Mouse (Mus musculus) left cerebral cortex, postnatal 14 days (tissue): ENCODE results near the gene Cobll1. TPM values are rescaled to one million over a fixed set of nuclear protein-coding genes. Genes with fewer than 3 reads are reported as not detected.
A peak's percentile ranks its signal among the peaks of the same experiment; 100 is the strongest.

ENCODE experiments used
- DNase-seq, 2 experiments: peaks; one replicate each; pipeline ENCODE4 v3.0.0; 2021 to 2022; ENCODE audit warnings: low spot score in 2 of 2, mixed read lengths in 1 of 2
- intact Hi-C: fragments of 180-260 bp; cut with DNase I; formaldehyde crosslinking; loops from one replicate; pipeline ENCODE4 v1.15.1; 2025
- total RNA-seq, 2 experiments: library from RNA; stranded (reverse); gene quantifications; 2 replicates each; pipeline ENCODE4 v1.2.3; 2021

Gene Cobll1
- total RNA-seq, 2 experiments from 2014 or later: 9.1 to 9.8 TPM

- intact Hi-C loops: no loop called here
- DNase-seq: no peak
These were observed 25.5 kb downstream of the Cobll1 start for GRCm38 (mm10) chr2:65213675-65214074.

GRCm38 (mm10) chr2:65211620-65212019, 27.6 kb downstream of the Cobll1 start:
- intact Hi-C loops: no loop called here
- no peak for DNase-seq

- intact Hi-C loops: no loop called here
- DNase-seq: no peak
These were observed 31.5 kb downstream of the Cobll1 start for GRCm38 (mm10) chr2:65207750-65208149.

GRCm38 (mm10) chr2:65203699-65204098, 35.5 kb downstream of the Cobll1 start:
- no peak for DNase-seq
- intact Hi-C loops: no loop called here

GRCm38 (mm10) chr2:65199706-65200105, 39.5 kb downstream of the Cobll1 start:
- DNase-seq: no peak
- intact Hi-C loops: no loop called here

DNA sequence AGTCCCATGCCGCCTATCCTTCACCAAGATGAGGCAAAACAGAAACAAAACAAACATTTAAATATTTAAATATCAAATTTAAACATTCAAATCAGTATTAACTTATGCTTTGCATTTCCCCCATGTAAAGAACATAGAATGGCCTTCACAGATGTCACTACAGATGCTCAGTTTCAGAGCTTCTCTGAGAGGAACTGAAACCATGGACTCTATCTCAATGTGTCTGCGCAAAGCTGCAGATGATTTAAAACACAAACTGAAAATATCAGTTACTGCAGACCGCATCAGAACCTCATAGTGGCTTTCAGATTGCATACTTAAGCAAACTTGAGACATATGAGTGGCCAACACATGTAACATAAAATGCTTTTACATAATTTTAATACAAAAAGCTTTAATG, 40.6 kb downstream of the Cobll1 start:
- DNase-seq: no peak
- intact Hi-C loops: no loop called here

DNA sequence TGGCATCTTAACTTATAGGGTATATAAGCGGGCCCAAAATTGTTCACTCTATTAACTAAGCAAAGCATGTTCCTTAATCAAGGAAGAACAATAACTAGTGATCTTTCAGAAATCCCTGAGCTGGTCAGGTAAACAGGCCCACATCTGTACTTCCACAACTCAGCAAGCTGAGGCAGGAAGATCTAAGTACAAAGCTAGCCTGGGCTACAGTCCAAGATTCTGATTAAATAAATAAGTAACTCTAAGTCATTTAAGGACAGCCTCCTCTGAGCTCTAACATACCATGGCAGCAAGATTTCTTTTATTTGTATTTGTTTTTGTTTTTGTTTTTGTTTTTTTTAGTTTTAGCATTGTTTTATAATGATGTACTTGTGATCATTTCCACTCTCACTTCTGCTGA, 42.2 kb downstream of the Cobll1 start:
- intact Hi-C loops: no loop called here

DNA sequence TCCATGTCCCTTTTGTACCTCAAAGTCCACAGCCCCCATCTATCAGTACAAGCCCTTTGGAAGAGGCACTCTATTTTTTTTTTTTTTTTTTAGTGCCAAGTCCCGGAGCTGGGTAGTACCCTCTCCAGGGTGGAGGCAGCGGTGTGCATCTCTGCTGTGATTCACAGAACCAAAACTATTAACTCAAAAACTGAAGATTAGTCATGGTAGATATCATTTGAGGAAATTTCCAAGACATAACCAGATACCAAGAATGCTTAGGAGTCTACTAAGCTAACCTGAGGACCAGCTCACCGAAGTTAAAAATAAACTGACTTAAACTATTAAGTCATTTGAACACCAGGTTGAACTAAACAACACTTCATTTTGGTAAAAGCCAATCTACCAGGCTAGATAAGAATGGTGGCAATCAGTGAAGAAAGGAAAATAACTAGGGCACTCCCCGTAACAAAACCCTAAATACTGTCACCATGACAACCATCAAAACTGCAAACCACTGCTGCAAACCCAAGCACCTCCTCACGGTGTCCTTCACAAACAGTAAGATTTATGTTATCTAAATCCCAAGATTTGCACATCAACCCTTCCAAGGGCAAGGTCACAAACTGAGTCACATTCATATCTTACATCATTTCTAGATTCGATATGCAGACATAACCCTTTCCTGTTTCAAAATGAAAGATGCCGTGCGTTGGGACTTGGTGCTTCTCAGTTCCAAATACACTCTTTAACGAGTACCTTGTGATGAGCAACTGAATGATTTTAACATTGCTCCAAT, 43.8 kb downstream of the Cobll1 start:
- intact Hi-C loops: no loop called here
- no peak for DNase-seq

More for the DNA sequence above, 42.2 kb downstream of the Cobll1 start:
- no peak for DNase-seq

- DNase-seq: no peak
- intact Hi-C loops: no loop called here
These were observed 46.0 kb downstream of the Cobll1 start for GRCm38 (mm10) chr2:65193091-65193795.

GRCm38 (mm10) chr2:65191398-65191797, 47.8 kb downstream of the Cobll1 start:
- no peak for DNase-seq
- intact Hi-C loops: no loop called here

GRCm38 (mm10) chr2:65189346-65189745, 49.9 kb downstream of the Cobll1 start:
- intact Hi-C loops: no loop called here
- no peak for DNase-seq

DNA sequence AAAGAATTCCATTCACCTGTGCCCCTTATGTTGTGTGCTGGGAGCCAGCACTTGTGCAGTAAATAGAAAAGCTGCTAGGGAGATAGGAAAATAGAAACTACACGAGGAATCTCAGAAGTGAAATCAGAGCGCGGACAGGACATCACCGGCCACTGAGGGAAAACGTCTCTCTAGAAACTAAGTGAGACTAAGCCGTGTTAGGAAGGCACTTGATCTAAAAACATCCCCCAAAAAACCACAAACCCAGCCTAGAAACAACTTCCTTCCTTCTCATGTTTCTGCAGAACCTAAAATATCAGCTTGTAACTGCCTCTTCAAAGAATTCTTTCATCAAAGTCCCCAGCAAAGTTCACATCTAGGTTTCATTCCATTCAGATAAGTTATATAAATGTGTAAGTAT, 50.6 kb downstream of the Cobll1 start:
- intact Hi-C loops: no loop called here
- DNase-seq: no peak

DNA sequence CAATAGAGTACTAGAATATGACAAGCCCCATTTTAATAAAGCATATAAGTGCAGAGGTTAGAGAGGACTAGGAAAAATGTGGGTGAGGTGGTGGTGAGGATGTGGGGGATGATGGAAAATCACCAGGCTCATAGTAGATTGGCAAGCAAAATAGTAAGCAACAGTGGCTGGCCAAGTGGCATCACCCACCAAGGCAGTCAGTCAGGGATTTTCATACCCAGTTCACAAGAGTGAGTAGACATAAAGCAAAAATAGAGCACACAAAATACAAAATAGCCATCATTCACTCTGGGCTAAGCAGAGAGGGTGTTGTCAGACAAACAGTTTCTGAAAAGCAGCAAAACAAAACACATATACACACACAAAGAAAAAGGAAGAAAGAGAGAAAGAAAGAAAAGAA, 51.6 kb downstream of the Cobll1 start:
- intact Hi-C loops: no loop called here
- no peak for DNase-seq

DNA sequence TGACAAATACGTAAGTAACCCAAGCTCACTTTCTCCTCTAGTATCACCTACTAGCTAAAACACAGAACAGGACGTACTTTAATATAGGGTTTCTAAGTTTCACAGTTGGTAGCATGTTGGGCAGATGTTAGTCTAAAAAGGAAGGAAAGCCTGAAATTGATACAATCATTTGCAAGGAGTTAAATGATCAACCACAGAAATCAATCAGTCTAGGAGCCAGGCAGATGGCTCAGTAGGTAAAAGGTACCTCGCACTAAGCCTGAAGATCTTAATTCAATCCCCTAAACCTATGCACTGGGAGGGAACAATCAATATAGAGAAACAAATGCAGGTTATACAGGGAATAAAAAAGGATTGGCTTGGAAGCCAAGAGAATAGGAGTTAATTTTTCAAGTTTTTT, 52.0 kb downstream of the Cobll1 start:
- DNase-seq: no peak
- intact Hi-C loops: no loop called here

- peak in 1 of 2 experiments; percentile 34 for DNase-seq
- intact Hi-C loops: no loop called here
These were observed 56.5 kb downstream of the Cobll1 start for GRCm38 (mm10) chr2:65182747-65183146.

- DNase-seq: no peak
- intact Hi-C loops: no loop called here
These were observed 57.5 kb downstream of the Cobll1 start for GRCm38 (mm10) chr2:65181736-65182135.

GRCm38 (mm10) chr2:65181066-65181716, 58.0 kb downstream of the Cobll1 start:
- DNase-seq: no peak
- intact Hi-C loops: no loop called here

DNA sequence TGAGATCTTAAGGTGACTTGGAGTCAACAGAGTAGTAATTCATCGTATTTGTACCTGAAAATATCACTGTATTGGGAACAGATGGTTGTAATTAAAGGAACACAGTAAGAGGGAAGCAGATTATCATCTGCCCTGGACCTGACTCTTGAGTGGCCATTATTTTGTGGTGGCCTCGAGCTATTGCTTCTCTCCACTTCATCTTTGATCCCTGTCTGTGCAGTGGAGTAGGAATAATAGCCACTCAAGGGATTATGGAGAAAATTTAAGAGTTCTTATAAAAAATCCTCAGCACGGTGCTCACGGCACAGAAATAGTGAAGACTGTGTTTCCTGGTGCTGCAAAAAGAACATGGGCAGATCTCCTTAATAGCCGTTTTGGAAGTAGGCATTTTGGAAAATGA, 63.6 kb downstream of the Cobll1 start:
- DNase-seq: no peak
- intact Hi-C loops: no loop called here

DNA sequence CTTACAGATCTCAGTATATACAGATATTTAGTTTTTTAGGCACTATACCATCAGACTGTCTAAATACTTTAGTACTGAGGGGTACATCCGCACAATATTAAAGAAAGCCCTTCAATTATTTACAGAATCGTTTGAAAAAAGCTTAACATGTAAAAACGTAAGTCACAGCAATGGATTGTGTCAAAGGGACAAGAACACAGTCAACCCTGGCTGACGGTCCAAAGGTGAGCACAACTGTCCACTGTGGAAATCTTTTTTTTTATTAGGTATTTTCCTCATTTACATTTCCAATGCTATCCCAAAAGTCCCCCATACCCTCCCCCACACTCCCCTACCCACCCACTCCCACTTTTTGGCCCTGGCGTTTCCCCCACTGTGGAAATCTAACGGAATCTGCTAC, 67.1 kb downstream of the Cobll1 start:
- DNase-seq: no peak
- intact Hi-C loops: no loop called here

DNA sequence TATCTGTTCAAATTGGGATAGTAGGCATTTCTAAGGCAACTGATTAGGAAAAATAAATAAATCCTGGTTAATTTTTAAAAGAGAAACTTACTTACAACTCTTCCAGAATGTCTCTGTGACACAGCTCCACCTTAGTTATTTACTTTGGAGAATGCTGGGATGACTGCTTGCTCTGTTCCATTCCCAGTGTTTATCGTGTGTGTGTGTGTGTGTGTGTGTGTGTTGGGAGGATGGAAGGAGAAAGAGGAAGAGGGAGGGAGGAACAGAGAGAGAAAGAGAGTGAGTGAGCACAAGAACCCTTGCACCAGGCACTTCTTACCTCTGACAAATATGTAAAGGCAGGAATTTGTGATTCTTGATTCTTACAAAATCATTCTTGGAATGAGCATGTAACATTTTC, 67.7 kb downstream of the Cobll1 start:
- no peak for DNase-seq
- intact Hi-C loops: no loop called here
